Mouse (Mus musculus) urinary bladder, postnatal 14 days (tissue): Measurements from ENCODE around the gene Nt5c2.

Source experiments
- DNase-seq: peaks from one replicate; pipeline ENCODE4 v3.0.0; 2021; ENCODE audit warnings: low spot score

Gene Nt5c2

GRCm38 (mm10) chr19:46928136-46928535, 86.8 kb downstream of the Nt5c2 start:
- DNase-seq: no peak

GRCm38 (mm10) chr19:46926951-46927350, 88.0 kb downstream of the Nt5c2 start:
- no peak for DNase-seq

- DNase-seq: no peak
Observed at GRCm38 (mm10) chr19:46926357-46926756, 88.6 kb downstream of the Nt5c2 start.

GRCm38 (mm10) chr19:46920571-46920970, 94.4 kb downstream of the Nt5c2 start:
- DNase-seq: no peak

- DNase-seq: no peak
Observed at GRCm38 (mm10) chr19:46915406-46916080, 99.4 kb downstream of the Nt5c2 start.

GRCm38 (mm10) chr19:46913626-46914025, 101.3 kb downstream of the Nt5c2 start:
- no peak for DNase-seq

GRCm38 (mm10) chr19:46911492-46911891, 103.5 kb downstream of the Nt5c2 start:
- DNase-seq: no peak

- DNase-seq: no peak
Observed at GRCm38 (mm10) chr19:46908977-46909376, 106.0 kb downstream of the Nt5c2 start.

- DNase-seq: no peak
Observed at GRCm38 (mm10) chr19:46908207-46908606, 106.7 kb downstream of the Nt5c2 start.

- DNase-seq: no peak
Observed at GRCm38 (mm10) chr19:46905971-46906370, 109.0 kb downstream of the Nt5c2 start.

GRCm38 (mm10) chr19:46905383-46905782, 109.6 kb downstream of the Nt5c2 start:
- no peak for DNase-seq

GRCm38 (mm10) chr19:46904907-46905306, 110.0 kb downstream of the Nt5c2 start:
- DNase-seq: no peak

- no peak for DNase-seq
Observed at GRCm38 (mm10) chr19:46903379-46903778, 111.6 kb downstream of the Nt5c2 start.

GRCm38 (mm10) chr19:46901323-46901722, 113.6 kb downstream of the Nt5c2 start:
- DNase-seq: no peak

- DNase-seq: no peak
Observed at GRCm38 (mm10) chr19:46900786-46901185, 114.2 kb downstream of the Nt5c2 start.

- no peak for DNase-seq
Observed at GRCm38 (mm10) chr19:46899871-46900270, 115.1 kb downstream of the Nt5c2 start.

- no peak for DNase-seq
Observed at GRCm38 (mm10) chr19:46899306-46899705, 115.6 kb downstream of the Nt5c2 start.

- DNase-seq: no peak
Observed at GRCm38 (mm10) chr19:46898222-46898621, 116.7 kb downstream of the Nt5c2 start.

GRCm38 (mm10) chr19:46897135-46897534, 117.8 kb downstream of the Nt5c2 start:
- DNase-seq: no peak

GRCm38 (mm10) chr19:46893484-46893883, 121.5 kb downstream of the Nt5c2 start:
- DNase-seq: no peak

GRCm38 (mm10) chr19:46892856-46893255, 122.1 kb downstream of the Nt5c2 start:
- no peak for DNase-seq

GRCm38 (mm10) chr19:46890657-46891056, 124.3 kb downstream of the Nt5c2 start:
- DNase-seq: no peak

GRCm38 (mm10) chr19:46889666-46890065, 125.3 kb downstream of the Nt5c2 start:
- DNase-seq: no peak

- DNase-seq: no peak
Observed at GRCm38 (mm10) chr19:46887811-46888527, 127.0 kb downstream of the Nt5c2 start.
